Mouse (Mus musculus) thymus, adult 18-20 months (tissue): Measurements from ENCODE around the gene Mad1l1.

Source experiments
- DNase-seq, 2 experiments: peaks; one replicate each; pipeline ENCODE4 v3.0.0; 2022; ENCODE audit warnings: mixed read lengths in 2 of 2

Gene Mad1l1

DNA sequence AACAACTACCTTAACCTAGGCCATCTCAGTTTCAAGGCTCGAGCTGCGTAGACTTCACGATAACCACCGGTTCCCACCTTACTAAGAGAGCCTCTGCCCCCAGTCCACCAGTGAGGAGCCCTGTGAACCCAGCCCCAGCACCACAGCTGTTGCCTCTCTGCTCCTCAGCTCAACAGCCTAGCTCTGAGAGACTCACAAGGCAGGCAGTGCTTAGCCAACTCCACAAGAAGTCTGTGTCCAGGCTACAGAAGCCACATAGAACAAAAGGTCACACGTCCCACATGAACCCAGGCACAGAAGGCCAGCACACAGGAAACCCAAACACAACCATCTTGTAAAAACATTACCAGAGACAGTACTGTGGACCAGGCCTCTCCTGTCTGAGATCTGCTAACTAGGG is 62.7 kb downstream of the Mad1l1 start:
- DNase-seq, result no peak

- DNase-seq, result peak in 1 of 2 experiments; percentile 47
These were observed 63.3 kb downstream of the Mad1l1 start for GRCm38 (mm10) chr5:140258035-140258434.

- DNase-seq, result no peak
These were observed 63.9 kb downstream of the Mad1l1 start for GRCm38 (mm10) chr5:140257439-140257838.

- peak in 1 of 2 experiments; percentile 46 for DNase-seq
These were observed 64.7 kb downstream of the Mad1l1 start for GRCm38 (mm10) chr5:140256685-140257084.

GRCm38 (mm10) chr5:140255265-140255664 is 66.1 kb downstream of the Mad1l1 start:
- DNase-seq, result no peak

DNA sequence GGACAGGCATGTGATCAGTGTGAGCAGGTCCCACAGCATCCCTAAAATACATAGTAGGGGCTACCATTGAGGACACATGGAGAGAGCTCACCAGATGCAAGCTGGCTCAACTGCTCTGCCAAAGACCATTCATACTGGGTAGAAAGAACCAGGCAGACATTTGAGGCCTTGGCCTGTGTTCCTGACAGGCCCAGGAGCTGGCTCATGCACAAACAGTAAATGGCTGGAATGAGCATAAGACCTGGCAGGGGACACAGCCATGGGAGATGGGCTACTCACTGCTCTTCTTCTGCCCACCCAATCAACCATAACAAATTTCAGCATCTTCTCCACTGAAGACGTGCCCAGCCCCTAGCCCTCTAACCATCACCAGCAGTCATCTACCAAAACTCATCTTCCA is 66.7 kb downstream of the Mad1l1 start:
- DNase-seq, result no peak

- DNase-seq, result no peak
These were observed 69.4 kb downstream of the Mad1l1 start for GRCm38 (mm10) chr5:140251989-140252388.

- no peak for DNase-seq
These were observed 71.0 kb downstream of the Mad1l1 start for GRCm38 (mm10) chr5:140250370-140250769.

DNA sequence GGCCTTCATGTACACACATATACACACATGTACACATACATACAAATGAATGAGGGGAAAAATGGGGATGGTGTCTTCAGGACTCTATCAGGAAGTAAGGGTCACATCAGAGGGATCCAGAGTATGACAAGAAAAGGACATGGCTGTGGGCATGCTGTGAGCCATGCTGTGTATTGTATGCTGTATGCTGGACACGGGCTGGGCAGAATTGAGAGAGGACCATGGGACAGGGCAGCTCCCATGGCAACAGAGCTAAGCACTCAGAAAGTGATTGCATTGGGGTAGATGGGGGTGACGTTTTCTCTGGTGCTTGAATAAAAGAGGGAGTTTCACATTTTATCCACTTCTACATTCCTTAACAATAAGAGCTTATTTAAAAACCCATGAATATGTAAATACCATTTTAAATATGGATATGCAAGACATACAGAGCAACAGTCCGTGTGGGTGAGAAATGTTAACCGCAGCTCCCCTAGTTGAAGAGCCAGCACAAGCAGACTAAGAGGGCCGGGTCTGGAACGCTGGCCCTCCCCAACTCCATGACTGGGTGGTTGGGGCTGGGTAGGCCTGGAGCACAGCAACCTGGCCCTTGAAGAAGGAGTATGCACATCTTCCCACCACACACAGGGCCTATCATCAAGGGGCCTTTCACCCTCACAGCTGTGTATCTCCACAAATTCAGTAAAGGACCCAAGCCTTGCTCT is 71.8 kb downstream of the Mad1l1 start:
- DNase-seq, result no peak

DNA sequence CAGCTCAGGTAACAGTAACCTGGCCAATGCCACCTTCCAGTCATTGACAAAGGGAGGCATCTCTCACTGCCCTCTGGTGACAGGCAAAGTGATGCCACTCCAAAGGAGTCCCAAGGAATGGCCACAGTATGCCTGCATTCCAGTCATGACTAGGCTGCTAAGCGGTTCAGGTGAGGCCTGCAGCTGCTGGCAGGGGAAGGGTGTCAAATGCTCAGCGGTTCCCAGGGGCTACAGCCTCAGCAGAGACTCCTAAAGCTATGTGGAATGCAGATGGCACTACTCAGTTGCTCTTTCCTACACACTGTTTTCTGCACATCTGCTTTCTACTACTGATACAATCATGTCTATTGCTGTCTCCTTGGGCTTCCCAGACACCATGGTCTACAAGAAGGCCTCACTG is 73.3 kb downstream of the Mad1l1 start:
- no peak for DNase-seq

GRCm38 (mm10) chr5:140240235-140240634 is 81.1 kb downstream of the Mad1l1 start:
- no peak for DNase-seq

- no peak for DNase-seq
These were observed 82.5 kb downstream of the Mad1l1 start for GRCm38 (mm10) chr5:140238880-140239279.

- no peak for DNase-seq
These were observed 90.5 kb downstream of the Mad1l1 start for GRCm38 (mm10) chr5:140230818-140231217.

GRCm38 (mm10) chr5:140228306-140228705 is 93.0 kb downstream of the Mad1l1 start:
- no peak for DNase-seq

DNA sequence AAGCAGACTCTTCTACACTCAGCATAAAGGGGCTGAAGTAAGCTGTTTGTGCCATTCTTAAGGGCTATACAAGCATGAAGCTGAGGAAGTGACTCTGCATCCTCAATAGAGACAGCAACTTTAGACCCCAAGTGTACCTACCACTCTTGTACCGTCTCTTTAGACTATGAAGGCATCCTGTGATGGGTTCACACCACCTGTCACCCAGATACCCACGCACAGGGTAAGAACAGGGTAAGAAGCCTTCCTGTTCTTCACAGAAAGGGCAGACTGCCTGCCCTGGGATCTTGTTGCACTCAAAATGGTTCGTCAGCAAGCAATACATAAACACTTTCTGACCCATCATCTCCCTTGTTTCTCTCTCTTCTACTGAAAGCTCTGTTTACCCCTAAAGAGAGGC is 94.5 kb downstream of the Mad1l1 start:
- DNase-seq, result peak in 1 of 2 experiments; percentile 57

GRCm38 (mm10) chr5:140225881-140226280 is 95.5 kb downstream of the Mad1l1 start:
- no peak for DNase-seq

DNA sequence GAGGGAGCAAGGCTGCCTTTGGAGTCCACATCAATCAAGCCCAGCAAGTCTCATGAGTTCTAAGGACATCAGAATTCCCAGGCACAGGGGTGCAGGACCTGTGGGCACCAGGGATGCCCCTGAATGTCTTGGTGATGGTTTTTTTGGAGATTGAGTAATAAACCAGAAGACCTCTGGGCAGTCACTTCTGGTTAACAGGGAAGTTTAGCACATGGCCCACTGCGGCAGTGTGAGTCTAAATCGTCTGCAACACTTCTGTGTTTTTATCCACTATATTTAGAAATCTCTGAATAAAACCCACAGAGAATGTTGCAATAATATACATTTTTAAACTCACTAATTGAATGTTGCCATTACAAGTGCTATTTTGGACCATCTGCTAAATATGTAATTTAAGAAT is 96.2 kb downstream of the Mad1l1 start:
- no peak for DNase-seq

DNA sequence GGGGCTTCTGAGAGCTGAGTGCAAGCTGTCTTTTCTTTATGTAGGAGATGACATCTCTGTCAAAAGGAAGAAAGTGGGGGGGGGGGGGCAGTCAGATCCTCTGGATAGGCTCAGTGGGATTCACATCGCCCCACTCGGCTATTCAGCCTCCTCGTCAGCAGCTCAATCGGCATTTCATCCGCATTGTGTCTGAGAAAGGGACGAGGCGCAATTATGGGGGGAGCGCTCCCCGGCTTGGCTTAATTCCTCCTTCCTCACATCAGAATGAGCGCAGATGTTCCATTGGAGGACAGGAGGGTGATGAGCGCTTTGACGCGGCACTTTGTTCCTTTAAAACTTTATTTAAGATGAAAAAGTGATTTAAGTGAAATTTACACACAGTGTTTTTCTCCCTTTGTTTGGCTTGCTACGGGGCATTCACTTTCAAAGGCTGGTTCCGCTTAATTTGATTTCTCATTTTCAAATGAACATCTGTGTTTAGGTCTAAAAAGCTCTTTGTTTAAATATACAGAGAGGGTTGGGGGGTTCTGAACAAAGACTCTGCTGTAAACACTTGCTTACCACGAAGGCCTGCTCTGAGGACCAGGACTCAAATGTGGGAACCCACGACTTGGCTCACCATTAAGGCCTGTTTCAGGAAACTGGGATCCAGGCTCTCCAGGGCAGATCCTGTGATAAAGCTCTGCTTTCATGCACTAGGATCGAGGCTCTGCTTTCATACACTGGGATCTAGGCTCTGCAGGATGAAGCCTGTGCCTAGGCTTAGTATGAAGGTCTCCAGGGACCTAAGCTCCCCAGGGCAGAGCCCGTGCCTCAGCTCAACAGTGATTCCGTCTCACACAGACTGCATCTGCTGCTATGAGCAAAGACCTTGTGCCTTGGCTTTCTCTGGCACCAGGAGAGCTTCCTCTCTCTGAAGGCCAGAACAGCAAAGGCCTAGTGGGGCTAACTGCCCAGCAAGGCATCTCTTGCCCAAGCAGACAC is 98.0 kb downstream of the Mad1l1 start:
- DNase-seq, result no peak

GRCm38 (mm10) chr5:140221016-140221650 is 100.2 kb downstream of the Mad1l1 start:
- no peak for DNase-seq

- peak in 1 of 2 experiments; percentile 57 for DNase-seq
These were observed 102.1 kb downstream of the Mad1l1 start for GRCm38 (mm10) chr5:140219252-140219651.

- DNase-seq, result no peak
These were observed 103.5 kb downstream of the Mad1l1 start for GRCm38 (mm10) chr5:140217900-140218299.

- no peak for DNase-seq
These were observed 104.3 kb downstream of the Mad1l1 start for GRCm38 (mm10) chr5:140217083-140217482.

GRCm38 (mm10) chr5:140215471-140216087 is 105.8 kb downstream of the Mad1l1 start:
- peak; percentile 71 to 88 for DNase-seq
